Mouse (Mus musculus) heart, embryonic 14.5 days (tissue): Measurements from ENCODE around the gene Fmnl3. TPM values are rescaled to one million over a fixed set of nuclear protein-coding genes. Genes with fewer than 3 reads are reported as not detected.

ENCODE experiments used
- ATAC-seq: fragments of 200-750 bp; cut with Nextera tagmentation; 2 replicates; pipeline ENCODE4 v1.8.0; 2017; ENCODE audit warnings: low read depth, moderate TSS enrichment; ENCODE audit not compliant: insufficient number of reproducible peaks, insufficient read depth, low FRiP score
- H3K27ac ChIP-seq, 2 experiments: fragments of 200-500 bp in 1 of 2; fragments of 300-500 bp in 1 of 2; sonication (generic) in 1 of 2; replicated peaks in 1 of 2; 2 replicates each; pipeline ENCODE4 v1.5.1; 2012 to 2014; ENCODE audit warnings: low read depth in 2 of 2, low read length in 2 of 2, control low read depth in 1 of 2, mild to moderate bottlenecking in 1 of 2, mixed read lengths in 1 of 2; ENCODE audit not compliant: control insufficient read depth in 1 of 2, insufficient read depth in 1 of 2
- H3K27me3 ChIP-seq: fragments of 300-500 bp; sonication (generic); 2 replicates; pipeline ENCODE4 v1.6.1; 2014; ENCODE audit warnings: mild to moderate bottlenecking, low read length, control low read depth; ENCODE audit not compliant: control insufficient read depth, insufficient read depth
- H3K36me3 ChIP-seq: fragments of 300-500 bp; sonication (generic); 2 replicates; pipeline ENCODE4 v1.6.1; 2014; ENCODE audit warnings: mild to moderate bottlenecking, control low read depth, low read length, mixed read lengths; ENCODE audit not compliant: control insufficient read depth, insufficient read depth
- H3K4me1 ChIP-seq, 2 experiments: fragments of 200-500 bp in 1 of 2; fragments of 300-500 bp in 1 of 2; sonication (generic) in 1 of 2; 2 replicates each; pipeline ENCODE4 v1.6.1; 2012 to 2014; ENCODE audit warnings: low read length in 2 of 2, control low read depth in 1 of 2, mixed read lengths in 1 of 2; ENCODE audit not compliant: control insufficient read depth in 2 of 2, insufficient read depth in 2 of 2
- H3K4me2 ChIP-seq: fragments of 300-500 bp; sonication (generic); 2 replicates; pipeline ENCODE4 v1.6.1; 2014; ENCODE audit warnings: mild to moderate bottlenecking, low read length
- H3K4me3 ChIP-seq, 2 experiments: fragments of 200-500 bp in 1 of 2; fragments of 300-500 bp in 1 of 2; sonication (generic) in 1 of 2; 2 replicates each; pipeline ENCODE4 v1.5.1; 2012 to 2014; ENCODE audit warnings: low read length in 2 of 2, mild to moderate bottlenecking in 2 of 2, control low read depth in 1 of 2, low read depth in 1 of 2, moderate library complexity in 1 of 2; ENCODE audit not compliant: control insufficient read depth in 1 of 2, insufficient read depth in 1 of 2
- H3K9ac ChIP-seq: fragments of 300-500 bp; sonication (generic); 2 replicates; pipeline ENCODE4 v1.6.1; 2014; ENCODE audit warnings: mild to moderate bottlenecking, low read length
- H3K9me3 ChIP-seq: fragments of 300-500 bp; sonication (generic); 2 replicates; pipeline ENCODE4 v1.6.1; 2016; ENCODE audit warnings: low read length, control low read depth; ENCODE audit not compliant: control insufficient read depth
- whole genome bisulfite sequencing: fragments of 180-500 bp; shearing (Covaris S2); extraction: QIAGEN DNeasy Blood & Tissue Kit; methylation state at CpG from one replicate; pipeline ENCODE4 v1.1.7; 2014; 5-methylcytosine and 5-hydroxymethylcytosine counted together
- polyA plus RNA-seq: library from polyadenylated mRNA; unstranded; fragments of >200 nt; fragmentation: Nextera tagmentation; extraction: Ambion mirVana; gene quantifications from 2 replicates; pipeline ENCODE4 v1.2.1, GENCODE M21; 2014

The Fmnl3 gene
- polyA plus RNA-seq, 1 experiment from 2014 or later = 14.4 TPM

- no peak for ATAC-seq
- Histone ChIP-seq H3K27ac (no peak overlapping the region), H3K27me3 (no peaks in the 10 kb centered on the region), H3K4me1 (no peaks in the 10 kb centered on the region), H3K4me3 (no peak overlapping the region), H3K4me2 (no peak overlapping the region), H3K9me3 (no peaks in the 10 kb centered on the region), H3K36me3 (peaks cover 84% of the 10 kb centered on the region), H3K9ac (no peak overlapping the region)
- WGBS = 81% methylated on average over 15 of the region's 15 CpGs
Observed at GRCm38 (mm10) chr15:99406986-99407570, 36.8 kb upstream of the Fmnl3 start.

DNA sequence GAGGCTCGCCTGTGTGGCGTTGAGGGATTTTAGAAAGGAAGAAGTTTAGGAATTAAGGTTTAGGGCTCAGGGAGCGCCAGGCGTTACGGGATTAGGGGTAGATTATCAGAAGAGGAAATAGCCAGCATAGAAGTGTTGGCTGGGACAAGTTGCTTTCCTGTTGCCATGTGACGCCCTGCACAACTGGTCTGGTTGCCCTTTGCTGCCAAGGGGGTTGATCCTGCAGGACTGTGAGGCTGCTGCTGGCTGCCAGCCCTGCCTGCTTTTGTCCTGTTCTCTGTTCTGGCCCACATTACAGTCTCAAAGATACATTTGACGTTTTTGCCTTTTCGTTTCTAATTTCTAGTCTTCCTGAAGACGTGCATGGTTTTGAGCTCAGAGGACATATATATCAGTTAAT lies 34.9 kb upstream of the Fmnl3 start:
- no peak overlapping the region for H3K9ac ChIP-seq
- ATAC-seq = no peak
- no peak overlapping the region for H3K4me2 ChIP-seq
- no peaks in the 10 kb centered on the region for H3K27me3 ChIP-seq
- H3K9me3 ChIP-seq = no peaks in the 10 kb centered on the region
- peaks cover 87% of the 10 kb centered on the region for H3K36me3 ChIP-seq
- no peak overlapping the region for H3K4me3 ChIP-seq
- H3K27ac ChIP-seq = no peak overlapping the region
- peaks cover under 1 to 8% of the 10 kb centered on the region in 2 experiments; a peak in 3 of 4 replicates for H3K4me1 ChIP-seq
- WGBS = 88% methylated on average over 9 of the region's 9 CpGs

- no peak for ATAC-seq
- Histone ChIP-seq H3K9ac (no peak overlapping the region), H3K27me3 (no peaks in the 10 kb centered on the region), H3K27ac (no peak overlapping the region), H3K9me3 (no peaks in the 10 kb centered on the region), H3K4me3 (no peak overlapping the region), H3K4me1 (peaks cover 11 to 23% of the 10 kb centered on the region in 2 experiments; a peak in 3 of 4 replicates), H3K36me3 (peaks cover 68% of the 10 kb centered on the region), H3K4me2 (no peak overlapping the region)
- 85% methylated on average over 12 of the region's 12 CpGs for WGBS
Observed at GRCm38 (mm10) chr15:99403159-99403889, 33.0 kb upstream of the Fmnl3 start.

DNA sequence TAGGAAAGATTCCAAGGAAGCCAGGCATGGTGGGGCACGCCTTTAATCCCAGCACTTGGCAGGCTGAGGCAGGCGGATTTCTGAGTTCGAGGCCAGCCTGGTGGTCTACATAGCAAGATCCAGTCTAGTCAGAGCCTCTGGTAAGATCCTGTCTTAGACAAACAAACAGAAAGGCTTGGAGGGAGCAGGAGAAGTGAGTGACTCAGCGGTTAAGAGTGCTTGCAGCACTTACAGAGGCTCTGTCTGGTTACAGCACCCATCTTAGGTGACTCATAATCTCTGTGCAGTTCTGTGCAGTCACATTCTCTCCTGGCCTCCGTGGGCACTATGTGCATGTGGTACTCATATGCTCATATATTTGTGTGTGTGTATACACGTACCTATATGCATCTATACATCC lies 30.3 kb upstream of the Fmnl3 start:
- Histone ChIP-seq H3K9ac (no peak overlapping the region), H3K27me3 (no peaks in the 10 kb centered on the region), H3K4me3 (no peak overlapping the region), H3K36me3 (peaks cover 41% of the 10 kb centered on the region), H3K27ac (no peak overlapping the region), H3K9me3 (no peaks in the 10 kb centered on the region), H3K4me1 (peaks cover 16 to 45% of the 10 kb centered on the region in 2 experiments), H3K4me2 (no peak overlapping the region)
- 76% methylated on average over 6 of the region's 6 CpGs for WGBS
- no peak for ATAC-seq

DNA sequence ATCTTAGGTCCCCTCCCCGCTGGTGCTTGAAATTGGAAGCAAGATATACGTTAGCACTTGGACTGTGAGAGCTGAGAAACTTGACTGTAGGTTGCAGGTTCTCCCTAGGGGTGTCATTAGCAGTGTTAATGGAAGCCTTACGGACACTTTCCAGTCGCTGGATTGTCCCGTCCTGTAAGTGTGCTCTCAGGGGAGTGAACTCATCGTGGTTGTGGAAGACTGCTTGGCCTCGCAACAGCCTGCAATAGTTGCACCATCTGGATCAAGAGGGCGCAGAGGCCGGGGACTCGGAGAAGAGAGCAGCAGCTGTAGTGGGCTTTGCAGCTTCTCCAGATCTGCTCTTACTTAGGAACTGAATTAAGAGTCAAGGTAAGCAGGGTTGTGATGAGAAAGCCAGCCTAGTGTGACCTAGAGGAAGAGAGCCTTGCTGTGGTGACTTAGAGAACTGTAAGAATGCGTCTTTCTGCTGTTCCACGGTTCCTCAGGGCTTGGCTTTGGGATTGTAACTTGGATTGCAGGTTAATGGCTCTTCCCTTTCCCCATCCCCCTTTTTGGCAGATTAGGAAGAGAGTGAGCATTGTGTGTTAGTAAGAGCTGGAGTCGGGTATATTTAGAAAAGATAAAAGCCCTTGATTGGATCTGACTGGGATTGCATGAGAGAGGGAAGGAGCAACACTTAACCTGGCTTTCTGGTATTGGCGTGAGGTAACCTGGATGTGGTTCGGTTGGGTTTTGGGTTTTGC lies 29.4 kb upstream of the Fmnl3 start:
- Histone ChIP-seq H3K27me3 (no peaks in the 10 kb centered on the region), H3K27ac (0 out of 4 replicates have a peak overlapping the region, but pooled peaks of 1 of the 2 experiments have one; percentile 4), H3K36me3 (peaks cover 32% of the 10 kb centered on the region), H3K4me2 (no peak overlapping the region), H3K4me1 (peaks cover 20 to 54% of the 10 kb centered on the region in 2 experiments), H3K9ac (no peak overlapping the region; the same call in 1 of the 2 replicates), H3K9me3 (no peaks in the 10 kb centered on the region), H3K4me3 (no peak overlapping the region)
- WGBS = 53% methylated on average over 15 of the region's 15 CpGs
- ATAC-seq = no peak

DNA sequence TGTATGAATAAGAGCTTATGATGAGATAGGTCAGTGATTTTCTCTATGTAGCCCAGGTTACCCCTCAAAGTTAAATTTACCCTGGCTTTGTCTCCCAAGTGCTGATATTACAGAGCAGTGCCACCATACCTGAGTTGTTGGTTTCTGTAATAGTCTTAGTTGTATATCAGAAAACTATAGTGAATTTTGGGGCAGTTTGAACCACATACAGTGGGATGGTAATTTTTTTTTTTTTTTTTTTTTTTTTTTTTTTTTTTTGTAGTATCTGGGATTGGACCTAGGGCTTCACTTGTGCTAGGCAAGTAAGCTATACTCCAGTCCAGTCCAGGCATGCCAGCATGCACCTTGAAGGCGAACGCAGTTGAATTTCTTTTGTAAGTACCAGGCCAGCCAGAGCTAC lies 27.3 kb upstream of the Fmnl3 start:
- no peak for ATAC-seq
- Histone ChIP-seq H3K27ac (no peak overlapping the region), H3K4me1 (peaks cover 20 to 63% of the 10 kb centered on the region in 2 experiments), H3K9me3 (no peaks in the 10 kb centered on the region), H3K27me3 (no peaks in the 10 kb centered on the region), H3K9ac (no peak overlapping the region), H3K4me3 (no peak overlapping the region), H3K4me2 (no peak overlapping the region), H3K36me3 (peaks cover 11% of the 10 kb centered on the region)
- 97% methylated on average over 2 of the region's 2 CpGs for WGBS

DNA sequence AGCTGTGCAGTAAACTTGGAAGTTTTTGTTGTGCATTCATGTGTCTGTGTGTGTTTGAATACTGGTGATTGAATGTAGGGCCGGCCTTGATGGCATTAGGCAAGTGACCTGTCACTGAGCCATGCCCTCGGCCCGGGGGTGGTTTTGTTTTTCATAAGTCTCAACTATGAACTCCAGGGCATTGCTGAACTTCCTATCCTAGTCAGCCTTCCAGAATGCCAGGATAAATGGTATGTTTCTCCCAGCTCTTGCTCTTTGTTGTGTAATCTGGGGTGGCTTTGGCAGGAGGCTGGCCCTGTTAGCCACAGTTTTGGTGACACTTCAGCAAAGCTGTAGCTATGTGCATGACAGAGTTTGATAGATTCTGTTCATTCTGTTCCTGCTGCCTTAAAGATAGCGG lies 26.6 kb upstream of the Fmnl3 start:
- no peaks in the 10 kb centered on the region for H3K9me3 ChIP-seq
- H3K36me3 ChIP-seq = peaks cover 4% of the 10 kb centered on the region
- H3K4me2 ChIP-seq = peak overlapping the region; percentile 52; the same call in 1 of the 2 replicates
- no peak for ATAC-seq
- WGBS = 66% methylated on average over 4 of the region's 4 CpGs
- H3K27ac ChIP-seq = 0 out of 4 replicates have a peak overlapping the region, but pooled peaks of 1 of the 2 experiments have one; percentile 17
- H3K4me3 ChIP-seq = no peak overlapping the region
- no peaks in the 10 kb centered on the region for H3K27me3 ChIP-seq
- H3K9ac ChIP-seq = no peak overlapping the region
- peaks cover 23 to 68% of the 10 kb centered on the region in 2 experiments for H3K4me1 ChIP-seq
